Mouse (Mus musculus) brain, adult 2 months (tissue): ENCODE measurements around the gene Col6a6.
"Not testable (repeated sequence)": the region's sequence is repeated elsewhere in the genome, so short reads cannot be mapped to it uniquely, and the experiment has no call there.

Experiments
- DNase-seq: peaks from one replicate; pipeline ENCODE4 v3.0.0; 2011; ENCODE audit warnings: low read depth, low spot score

The Col6a6 gene

DNA sequence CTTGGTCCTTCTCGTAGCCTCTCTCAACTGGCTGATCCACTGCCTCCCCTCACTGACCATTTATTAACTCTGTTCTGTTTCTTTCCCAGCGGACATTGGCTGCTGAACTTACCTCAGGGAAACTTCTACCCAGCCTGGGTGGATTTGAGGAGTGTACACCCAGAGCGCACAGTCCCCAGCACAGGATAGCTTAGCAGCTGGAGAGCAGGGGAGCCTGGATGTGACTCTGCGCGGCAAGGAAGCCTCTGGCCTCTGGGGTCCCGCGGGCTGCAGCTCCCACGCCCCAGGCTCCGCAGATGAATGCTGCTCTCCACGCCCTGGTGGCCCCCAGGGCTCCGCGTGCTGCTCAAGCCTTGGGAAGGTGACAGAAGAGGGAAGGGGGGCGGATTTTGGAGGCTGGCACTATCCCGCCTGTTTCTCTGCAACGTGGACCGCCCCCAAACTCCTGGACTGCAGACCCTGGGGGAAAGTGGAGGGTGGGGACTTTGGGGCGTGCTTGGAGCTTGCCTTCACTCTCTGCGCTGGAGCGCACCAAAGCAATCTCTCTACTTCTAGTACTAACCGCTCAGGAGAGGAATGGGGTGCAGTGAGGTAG, at the start of gene Col6a6:
Gene Col6a6, minus strand, starts transcription at position 370 of the 595 bp plus-strand sequence.
- DNase-seq, result no peak

DNA sequence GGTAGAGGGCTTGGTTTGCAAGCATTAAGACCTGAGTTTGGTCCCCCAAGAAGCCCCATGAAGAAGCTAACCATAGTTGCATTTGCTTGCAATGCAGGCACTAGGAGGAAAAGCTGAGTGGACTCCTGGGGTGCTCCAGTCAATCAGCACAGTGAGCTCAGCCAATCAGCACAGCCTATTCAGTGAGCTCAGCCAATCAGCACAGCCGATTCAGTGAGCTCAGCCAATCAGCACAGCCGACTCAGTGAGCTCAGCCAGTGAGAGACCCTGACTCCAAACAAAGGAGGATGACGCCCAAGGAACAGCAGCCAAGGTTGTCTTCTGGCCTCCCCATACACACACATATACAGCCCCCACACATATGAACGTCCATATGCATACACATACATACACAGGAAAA, 48.2 kb upstream of the Col6a6 start:
- no peak for DNase-seq

DNA sequence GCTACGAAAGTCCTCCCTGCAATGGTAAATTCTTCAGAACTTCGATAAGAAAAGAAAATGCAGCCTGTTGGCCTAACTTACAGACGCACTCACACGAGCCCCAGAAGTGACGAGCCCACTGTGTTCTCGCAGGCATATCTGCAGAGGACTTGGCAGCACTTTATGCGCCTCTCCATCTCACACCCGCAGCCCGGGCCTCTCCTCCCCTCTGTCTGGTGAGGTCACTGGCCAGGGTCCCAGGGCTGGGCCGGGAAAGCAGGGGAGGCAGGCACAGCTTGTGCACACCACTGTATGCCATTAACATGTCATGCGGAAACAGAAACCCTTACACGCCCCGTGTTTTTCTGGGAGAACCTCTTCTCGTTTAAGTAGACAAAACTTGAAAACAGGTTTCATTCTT, 43.7 kb upstream of the Col6a6 start:
- no peak for DNase-seq

DNA sequence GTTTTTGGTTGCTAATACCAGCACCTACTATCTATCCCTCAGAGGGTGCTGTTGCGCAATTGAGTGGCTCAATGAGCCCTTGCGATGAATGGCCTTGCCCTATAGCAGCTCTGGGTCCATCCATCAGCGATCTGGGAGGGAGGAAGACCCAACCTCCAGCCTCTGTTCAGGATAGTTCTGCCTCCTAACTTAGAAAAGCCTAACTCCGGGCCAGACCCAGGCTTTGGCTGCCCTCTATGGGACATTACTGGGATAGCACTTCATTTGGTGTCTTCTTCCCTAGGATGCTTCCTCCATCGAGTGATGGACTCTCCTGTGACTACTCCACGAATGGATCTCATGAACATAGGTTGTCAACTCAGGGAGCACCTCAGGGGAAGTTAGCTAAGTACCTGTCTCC, 29.8 kb upstream of the Col6a6 start:
- DNase-seq, result peak; percentile 71

DNA sequence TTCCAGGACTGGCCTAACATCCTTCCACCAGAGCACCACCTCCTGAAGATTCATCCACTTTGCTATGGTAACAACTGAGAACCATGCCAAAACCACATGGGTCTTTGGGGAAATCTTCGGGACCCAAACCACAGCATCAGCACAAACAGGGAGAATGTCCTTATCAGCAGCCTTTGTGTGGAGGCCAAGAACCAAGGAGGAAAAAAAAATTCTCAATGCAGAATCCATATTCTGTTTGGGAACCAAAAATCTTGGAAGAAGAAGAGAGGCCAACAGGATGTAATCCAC, 24.8 kb upstream of the Col6a6 start:
- no peak for DNase-seq

DNA sequence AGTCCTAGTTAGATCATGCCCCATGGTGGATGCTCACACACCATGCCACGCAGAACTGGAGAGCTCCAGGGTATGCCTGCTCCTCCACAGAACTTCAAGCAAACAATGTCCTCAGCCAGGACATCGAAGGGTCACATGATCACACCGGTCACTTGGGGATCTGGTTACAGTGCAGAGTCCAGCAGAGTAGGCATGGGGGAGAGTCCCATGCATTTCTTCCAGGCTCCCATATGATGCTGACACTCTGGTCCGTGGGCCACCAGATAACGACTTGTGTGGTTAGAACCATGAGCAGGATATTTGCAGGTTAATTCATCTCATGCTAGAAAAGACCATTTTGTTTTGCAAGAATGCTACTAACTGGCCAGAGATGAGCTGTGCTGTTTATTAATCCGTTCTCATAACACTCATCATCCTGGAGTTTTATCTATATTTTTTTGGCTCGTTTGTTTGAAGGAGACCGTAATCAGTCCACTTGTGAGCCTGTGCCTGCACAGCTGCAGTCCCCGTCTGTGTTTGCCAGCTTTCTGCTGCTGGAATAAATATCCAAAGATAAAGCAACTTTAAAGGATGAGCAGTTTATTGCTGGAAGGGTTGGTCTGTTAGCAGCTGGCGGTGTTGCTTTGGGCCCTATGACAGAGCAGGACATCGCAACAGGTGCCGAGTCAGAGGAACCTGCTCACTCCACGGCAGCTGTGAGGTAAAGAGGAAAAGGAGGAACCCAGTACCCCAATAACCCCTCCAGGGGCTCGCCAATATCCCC, 24.2 kb upstream of the Col6a6 start:
- peak; percentile 22 for DNase-seq

DNA sequence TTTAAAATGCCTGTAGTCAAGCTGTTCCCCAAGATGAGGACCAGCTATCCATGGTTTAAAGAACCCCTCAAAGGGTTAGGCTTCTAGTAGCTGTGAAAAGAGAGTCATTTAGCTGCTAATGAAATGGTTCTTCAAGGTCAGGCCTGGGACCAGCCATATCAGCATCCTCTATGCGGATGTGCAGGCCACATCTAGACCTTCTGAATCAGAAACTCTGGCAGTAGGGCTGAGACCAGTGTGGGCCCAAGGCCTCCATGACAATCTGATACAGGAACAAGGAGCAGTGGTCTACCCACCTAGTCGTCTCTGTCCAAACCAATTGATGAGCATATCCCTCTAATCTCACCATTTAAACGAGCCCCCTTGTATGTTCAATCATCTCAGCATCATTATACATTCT, 23.1 kb upstream of the Col6a6 start:
- no peak for DNase-seq

DNA sequence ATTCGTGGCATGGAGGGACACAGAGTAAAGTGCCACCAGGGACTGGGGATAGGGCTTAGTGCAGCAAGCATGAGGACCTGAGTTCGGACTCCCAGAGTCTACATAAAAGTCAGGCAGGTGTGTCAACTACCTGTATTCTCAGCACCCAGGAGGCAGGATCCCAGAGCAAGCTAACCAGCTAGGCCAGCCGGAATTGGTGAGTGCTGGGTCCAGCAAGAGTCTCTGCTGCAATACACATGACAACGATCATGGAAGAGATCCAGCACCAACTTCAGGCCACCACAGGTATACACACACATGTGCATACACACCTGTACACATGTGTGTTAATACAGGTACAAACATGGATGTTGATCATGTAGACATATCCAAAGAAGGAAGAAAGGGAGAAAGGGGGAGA, 20.4 kb upstream of the Col6a6 start:
- DNase-seq, result no peak

DNA sequence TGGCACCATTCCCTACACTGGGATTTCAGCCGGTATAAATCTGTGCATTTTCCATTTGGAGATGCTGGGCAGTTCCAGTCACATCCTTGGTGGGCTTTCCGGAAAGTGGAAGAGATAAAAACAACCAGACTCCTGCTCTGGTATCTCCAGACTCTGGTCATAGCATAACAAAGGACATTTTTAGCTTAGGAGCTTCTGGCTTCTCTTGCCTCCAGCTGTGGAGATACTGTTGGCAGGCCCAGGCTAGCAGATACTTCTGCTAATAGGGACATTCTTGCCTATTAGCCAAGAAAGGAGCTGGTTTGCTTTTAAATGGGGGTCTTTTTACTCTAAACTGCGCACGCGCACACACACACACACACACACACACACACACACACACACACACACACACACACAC, 19.3 kb upstream of the Col6a6 start:
- DNase-seq, result no peak

DNA sequence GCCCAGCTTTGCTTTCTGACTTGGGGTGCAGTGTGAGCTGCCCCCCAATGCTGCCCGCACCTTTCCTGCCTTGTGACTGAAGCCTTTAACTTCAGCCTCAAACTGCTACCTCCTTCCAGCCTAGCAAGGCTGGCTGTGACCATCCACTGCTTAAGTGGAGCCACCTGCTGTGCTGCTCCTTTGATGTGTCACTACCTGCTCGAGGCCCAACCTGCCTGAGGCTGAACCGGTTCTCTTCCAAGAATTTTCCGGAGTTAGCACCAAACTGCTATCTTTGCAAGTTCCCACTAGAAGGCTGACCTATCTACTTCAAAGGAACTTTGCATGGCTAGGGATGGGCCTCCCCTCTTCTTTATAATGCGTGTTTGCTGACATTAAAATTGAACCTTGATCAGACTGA, 13.4 kb upstream of the Col6a6 start:
- DNase-seq, result not testable (repeated sequence)

DNA sequence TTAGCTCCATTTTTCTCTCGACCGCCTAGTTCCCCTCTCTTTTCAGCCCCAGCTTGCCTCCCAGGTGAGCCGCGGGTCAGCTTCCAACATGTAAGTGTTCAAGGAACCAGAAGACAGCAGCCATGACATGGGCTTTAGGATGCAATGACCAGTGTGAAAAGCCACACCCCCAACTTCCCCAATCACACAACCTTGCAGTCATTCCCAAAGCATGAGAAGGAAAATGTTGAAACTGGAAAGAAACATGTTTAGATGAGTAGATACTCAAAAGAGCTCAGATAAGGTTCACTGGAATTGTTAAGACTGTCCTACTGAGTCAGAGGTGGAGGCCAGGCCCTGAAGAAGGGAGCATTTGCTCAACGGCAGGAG, 11.2 kb upstream of the Col6a6 start:
- DNase-seq, result no peak

DNA sequence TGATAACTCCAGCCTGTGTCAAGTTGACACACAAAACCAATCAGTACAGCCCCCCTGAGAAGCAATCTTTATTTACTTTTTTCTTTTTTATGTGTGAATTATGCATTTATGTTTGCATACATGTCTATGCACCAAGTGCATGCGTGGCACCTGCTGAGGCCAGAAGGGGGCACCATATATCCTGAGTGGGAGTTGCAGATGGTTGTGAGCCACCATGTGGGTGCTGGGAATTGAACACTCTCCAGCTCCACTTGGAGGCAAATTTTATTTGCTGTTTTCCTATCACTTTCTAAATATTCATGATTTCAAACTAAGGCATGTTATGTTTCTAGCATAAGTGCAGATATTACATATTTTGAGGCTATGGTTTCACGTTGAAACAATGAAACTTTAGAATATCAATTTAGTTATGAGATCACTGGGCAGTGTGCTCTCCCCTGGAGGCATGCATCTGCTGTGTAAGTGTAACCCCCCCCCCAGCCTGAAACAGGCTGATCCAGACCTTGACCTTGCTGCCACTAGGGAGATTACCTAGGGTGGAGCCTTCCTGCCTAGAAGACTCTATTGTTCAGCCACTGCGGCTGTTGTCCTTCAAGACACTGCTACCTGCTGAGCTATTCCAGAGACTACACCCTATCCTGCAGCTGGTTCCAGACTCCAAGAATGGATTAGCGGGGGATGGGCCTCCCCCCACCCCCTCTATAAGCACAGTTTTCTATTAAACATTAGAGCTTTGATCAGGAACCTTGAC, 10.6 kb upstream of the Col6a6 start:
- DNase-seq, result no peak

DNA sequence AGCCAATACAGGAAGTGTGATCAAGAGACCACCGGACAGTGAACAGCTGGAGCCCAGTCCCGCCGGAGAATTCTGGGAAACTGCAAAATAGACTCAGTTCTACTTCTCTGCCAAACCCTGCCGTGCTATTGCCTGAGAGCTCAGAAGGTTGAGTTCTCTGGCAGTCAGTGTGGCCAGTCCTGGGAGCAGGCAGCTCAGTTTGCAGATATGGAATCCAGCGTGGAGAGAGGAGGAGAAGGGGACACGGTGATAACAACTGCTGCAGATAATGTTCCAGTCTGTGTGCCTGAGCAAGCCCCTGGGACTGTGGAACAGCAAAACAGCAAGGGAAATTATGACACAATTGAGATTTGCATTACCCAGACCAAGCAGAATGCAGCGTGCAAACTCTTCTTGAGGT, 7.6 kb upstream of the Col6a6 start:
- DNase-seq, result no peak

DNA sequence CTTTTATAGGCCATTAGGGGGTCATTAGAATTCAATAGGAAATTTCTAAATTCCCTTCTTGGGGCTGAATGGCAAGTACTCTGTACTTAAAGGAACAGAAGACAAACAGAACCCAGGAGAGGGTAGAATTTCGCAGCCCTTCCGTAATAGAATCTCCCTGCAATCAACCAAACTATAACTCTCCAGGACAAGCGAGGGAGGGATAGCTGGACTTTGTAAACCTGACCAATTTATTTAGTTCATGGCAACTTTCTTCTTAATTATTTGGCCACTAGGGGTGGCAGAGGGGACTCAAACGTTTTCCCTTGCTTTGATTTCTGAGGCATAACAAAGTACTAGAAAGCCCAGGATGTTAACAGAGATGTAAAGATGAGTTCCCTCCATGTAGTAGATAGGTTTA, 6.8 kb upstream of the Col6a6 start:
- no peak for DNase-seq

DNA sequence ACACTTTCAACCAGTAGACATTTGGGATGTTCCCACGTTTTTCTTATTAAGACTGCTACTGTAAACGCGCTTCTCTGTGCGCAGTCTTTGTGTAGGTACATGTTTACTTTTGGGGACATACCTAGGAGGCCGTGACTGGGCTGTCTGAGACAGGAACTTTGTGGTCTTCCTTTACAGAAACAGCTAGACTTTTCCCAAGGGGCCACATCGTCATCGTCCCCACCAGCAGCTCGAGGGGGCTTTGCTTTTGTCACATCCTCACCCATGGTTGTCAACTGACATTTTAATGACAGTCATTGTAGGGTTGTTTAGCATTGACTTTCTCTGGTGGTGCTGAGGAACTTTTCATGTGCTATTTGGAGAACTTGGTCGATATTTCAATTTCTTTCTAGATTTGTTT, 3.3 kb upstream of the Col6a6 start:
- no peak for DNase-seq

DNA sequence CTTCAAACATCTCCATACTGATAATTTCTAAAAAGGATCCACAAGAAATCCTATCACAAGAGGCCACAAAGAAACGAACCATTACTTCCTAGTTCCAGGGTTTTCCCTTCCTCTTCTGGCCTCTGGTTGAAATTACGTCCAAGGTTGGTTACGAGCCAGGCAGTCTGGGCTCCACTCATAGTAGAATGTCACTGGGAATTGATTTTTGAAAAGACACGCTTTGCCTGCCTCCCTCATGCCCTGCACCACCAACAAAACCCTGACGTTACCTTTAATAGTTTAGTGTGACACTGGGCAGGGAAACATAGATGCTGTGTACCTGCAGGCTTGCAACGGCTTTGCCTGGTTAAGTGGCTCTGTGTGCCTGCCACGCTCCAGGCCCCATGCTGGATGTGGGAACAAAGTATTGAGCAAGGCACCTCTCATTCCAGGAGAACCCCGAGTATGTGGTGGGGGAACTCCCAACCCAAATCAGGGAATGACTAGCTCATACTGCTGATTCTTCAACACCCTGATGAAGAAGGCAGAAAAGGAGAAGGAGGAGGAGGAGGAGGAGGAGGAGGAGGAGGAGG, 798 bp downstream of the Col6a6 start:
- no peak for DNase-seq

DNA sequence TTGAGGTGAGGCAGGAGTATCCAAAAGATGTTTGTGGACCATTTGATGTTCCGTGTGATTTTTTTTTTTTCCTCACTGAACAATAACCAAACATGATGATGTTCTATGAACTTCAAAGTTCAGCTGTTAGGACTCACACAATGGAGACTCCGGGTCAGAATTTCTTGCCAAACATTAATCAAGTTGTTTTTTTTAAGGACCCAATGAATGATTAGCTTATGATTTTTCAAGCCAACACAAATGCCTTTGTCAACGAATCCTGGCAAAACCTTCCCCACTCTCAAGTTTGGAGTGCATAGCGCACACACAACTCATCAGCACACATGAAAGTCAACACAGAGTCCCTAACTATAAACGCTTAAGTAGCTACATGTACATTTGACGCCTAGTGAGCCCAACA, 7.2 kb downstream of the Col6a6 start:
- DNase-seq, result no peak

DNA sequence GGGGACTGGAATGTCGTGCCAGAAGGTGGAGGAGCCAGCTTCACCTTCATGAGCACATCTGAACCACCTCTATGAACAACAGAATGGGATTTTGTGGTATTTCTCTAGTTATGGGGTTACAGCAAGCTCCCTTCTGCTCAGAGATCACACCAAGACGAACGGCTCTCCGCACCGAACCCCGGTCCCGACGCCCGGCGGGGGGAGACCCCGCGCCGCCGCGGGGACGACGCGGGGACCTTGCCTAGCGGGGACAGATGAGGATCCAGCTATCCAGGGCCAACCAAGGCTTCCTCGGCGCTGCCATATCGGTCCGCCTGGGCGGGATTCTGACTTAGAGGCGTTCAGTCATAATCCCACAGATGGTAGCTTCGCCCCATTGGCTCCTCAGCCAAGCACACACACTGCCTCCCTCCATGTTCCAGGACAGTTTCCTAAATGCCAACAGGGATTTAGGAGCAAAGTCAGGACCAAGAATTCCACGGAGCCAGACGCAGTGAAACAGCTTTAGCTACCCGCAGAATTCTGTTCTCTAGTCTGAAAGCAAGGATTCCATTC, 8.7 kb downstream of the Col6a6 start:
- no peak for DNase-seq

DNA sequence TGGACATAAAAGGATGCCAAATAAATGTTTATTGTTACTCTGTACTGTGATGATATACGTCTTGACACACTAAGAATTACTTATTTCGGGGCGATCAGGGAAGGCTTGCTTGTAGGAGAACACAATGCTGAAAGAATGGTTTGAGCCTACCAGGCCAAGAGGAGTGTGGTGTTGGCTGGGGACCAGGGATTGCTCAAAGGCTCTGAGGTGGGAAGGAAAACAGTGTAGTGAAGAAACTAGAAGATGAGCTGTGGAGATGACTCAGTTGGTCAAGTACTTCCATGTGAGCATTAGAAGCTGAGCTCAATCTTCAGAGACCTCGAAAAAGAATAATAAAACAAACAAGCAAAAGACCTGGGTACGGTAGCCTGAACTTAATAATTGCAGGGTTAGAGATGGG, 13.5 kb downstream of the Col6a6 start:
- no peak for DNase-seq

DNA sequence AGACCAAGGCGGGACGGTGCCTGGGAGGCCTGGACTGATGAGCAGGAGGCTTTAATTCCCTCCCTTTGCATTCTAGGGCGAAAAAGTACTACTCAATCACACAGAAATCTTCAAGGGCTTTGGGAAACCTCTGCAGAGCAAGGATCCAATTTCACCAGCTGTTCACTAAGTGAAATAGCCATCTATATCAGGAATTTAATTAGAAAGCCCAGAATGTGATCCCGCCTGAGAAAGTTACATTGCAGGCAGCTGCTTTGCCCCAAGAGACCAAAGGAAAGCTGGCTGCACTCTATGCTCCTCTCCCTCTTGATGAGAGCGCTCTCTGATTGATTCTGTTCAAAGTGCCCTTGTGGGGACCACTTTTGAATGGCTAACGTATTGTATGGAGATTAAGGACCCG, 16.5 kb downstream of the Col6a6 start:
- DNase-seq, result no peak

DNA sequence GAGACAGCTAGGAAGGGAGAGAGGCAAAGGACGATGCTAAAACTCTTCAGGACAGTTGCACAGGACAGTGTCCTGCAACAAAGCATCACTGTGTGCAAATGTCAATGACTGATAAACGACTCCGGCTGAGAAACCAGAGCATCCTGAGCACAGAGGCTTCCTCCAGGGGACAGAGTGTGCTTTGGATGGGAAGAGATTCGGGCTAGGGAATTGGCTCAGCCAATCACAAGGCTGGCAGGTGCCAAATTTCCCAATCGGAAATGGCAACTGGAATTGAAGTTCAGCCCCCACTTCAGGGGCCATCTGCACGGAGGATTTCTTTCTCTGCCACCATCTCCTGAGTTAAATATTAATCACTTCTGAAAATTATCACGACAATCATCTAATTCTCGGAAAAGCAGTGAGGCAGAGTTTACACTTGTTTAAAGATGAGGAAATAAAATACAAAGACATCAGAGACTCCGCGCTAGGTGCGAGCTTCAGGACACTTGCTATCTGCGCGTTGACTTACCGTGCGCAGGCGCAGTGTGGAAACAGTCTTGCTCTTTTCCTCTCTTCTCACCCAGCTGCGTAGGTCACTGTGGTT, 18.9 kb downstream of the Col6a6 start:
- peak; percentile 12 for DNase-seq

DNA sequence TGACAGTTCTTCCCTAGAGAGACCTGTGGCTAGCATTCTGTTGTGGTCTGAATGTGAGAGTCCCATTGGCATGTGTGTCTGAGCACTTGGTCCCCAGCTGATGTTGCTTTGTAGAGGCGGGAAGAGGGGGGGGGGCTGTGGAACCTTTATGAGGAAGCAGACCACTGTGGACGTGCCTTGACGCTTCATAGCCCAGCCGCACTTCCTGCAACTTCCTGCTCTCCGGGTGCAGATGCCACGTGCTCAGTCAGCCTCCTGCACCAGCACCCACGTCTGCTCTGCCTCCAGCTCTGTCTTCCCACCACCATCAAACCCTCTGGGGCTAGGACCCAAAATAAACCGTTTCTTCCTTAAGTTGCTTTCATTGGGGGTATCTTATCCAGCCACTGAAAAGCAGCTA, 24.5 kb downstream of the Col6a6 start:
- no peak for DNase-seq
